Mouse (Mus musculus) bone marrow macrophage, adult 2 months (primary cell): ENCODE results near the gene Pip5kl1. TPM values are rescaled to one million over a fixed set of nuclear protein-coding genes. Genes with fewer than 3 reads are reported as not detected.

Experiments
- H3K27ac ChIP-seq: 2 replicates; pipeline ENCODE4 v1.5.1; 2012; ENCODE audit warnings: low read depth, low read length; ENCODE audit not compliant: insufficient read depth
- H3K4me1 ChIP-seq: 2 replicates; pipeline ENCODE4 v1.6.1; 2012; ENCODE audit warnings: low read length; ENCODE audit not compliant: control insufficient read depth, insufficient read depth
- H3K4me3 ChIP-seq: 2 replicates; pipeline ENCODE4 v1.5.1; 2012; ENCODE audit warnings: mild to moderate bottlenecking, low read length, moderate library complexity; ENCODE audit not compliant: insufficient read depth
- CTCF ChIP-seq: IDR thresholded peaks from 2 replicates; pipeline ENCODE4 v1.5.1; 2012; ENCODE audit warnings: low read depth, mild to moderate bottlenecking, low read length, moderate library complexity
- POLR2A ChIP-seq: IDR thresholded peaks from 2 replicates; pipeline ENCODE4 v1.6.1; 2012; ENCODE audit warnings: mild to moderate bottlenecking, low read depth, low read length, borderline replicate concordance
- polyA plus RNA-seq: library from polyadenylated mRNA; stranded (reverse); fragments of >200 nt; gene quantifications from 2 replicates; pipeline ENCODE4 v1.2.4, GENCODE M21; 2012; ENCODE audit not compliant: missing spikeins, insufficient read depth, insufficient read length

Pip5kl1 gene
- polyA plus RNA-seq, 1 experiment = not detected

- TF ChIP-seq CTCF (no peak), POLR2A (no peak)
- peak overlapping the region; percentile 83 for H3K27ac ChIP-seq
- H3K4me1 ChIP-seq = peaks cover 14% of the 10 kb centered on the region
- H3K4me3 ChIP-seq = peak overlapping the region; percentile 93
Observed at GRCm38 (mm10) chr2:32608141-32608777, 33.7 kb downstream of the Pip5kl1 start.

GRCm38 (mm10) chr2:32608778-32609435 is 34.3 kb downstream of the Pip5kl1 start:
- TF ChIP-seq POLR2A (no peak), CTCF (no peak)
- Histone ChIP-seq H3K4me1 (peaks cover 14% of the 10 kb centered on the region), H3K4me3 (peak overlapping the region; percentile 93), H3K27ac (peak overlapping the region; percentile 83)

DNA sequence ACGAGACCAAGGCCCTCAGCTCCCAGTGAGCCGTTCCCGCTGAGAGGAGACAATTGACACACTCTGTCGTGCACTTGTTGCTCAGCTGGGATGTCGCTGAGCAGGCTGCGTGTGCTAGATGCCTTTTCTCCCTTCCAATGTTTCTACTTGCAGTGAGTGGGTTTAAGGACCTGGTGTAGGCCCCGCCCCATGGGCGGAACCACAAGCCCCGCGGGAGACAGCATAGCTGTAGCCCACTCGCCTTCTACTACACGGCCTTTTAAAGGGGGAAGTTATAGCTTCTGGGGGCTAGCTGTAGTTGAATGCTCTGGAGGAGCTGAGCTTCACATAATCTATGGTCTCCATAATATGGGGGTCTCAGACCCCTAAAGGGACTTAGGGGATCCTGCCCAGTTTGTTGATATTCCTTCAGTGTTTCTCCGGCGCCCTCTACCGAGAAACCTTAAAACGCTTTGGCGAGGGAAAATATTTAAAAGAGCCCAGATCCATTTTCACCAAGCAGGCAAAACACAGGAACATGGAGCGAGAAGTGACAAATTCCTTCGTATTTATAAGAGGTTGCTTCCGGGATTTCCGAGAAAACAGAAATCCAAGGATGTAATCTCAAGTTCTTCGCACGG is 36.1 kb downstream of the Pip5kl1 start:
- Histone ChIP-seq H3K4me1 (peaks cover 14% of the 10 kb centered on the region), H3K27ac (no peak overlapping the region), H3K4me3 (no peak overlapping the region)
- TF ChIP-seq POLR2A = no peak
- no peak for TF ChIP-seq CTCF

- Histone ChIP-seq H3K27ac (no peak overlapping the region), H3K4me1 (peaks cover 12% of the 10 kb centered on the region), H3K4me3 (no peak overlapping the region)
- TF ChIP-seq CTCF = no peak
- TF ChIP-seq POLR2A = no peak
Observed at GRCm38 (mm10) chr2:32612274-32612673, 37.7 kb downstream of the Pip5kl1 start.

- TF ChIP-seq CTCF (no peak), POLR2A (no peak)
Observed at GRCm38 (mm10) chr2:32617109-32617508, 42.5 kb downstream of the Pip5kl1 start.

GRCm38 (mm10) chr2:32617601-32618000 is 43.0 kb downstream of the Pip5kl1 start:
- peak; percentile 49 for TF ChIP-seq CTCF
- no peak for TF ChIP-seq POLR2A
- no peak overlapping the region for H3K27ac ChIP-seq
- H3K4me3 ChIP-seq = no peak overlapping the region
- H3K4me1 ChIP-seq = no peaks in the 10 kb centered on the region

More at GRCm38 (mm10) chr2:32617109-32617508, 42.5 kb downstream of the Pip5kl1 start:
- Histone ChIP-seq H3K4me1 (no peaks in the 10 kb centered on the region), H3K27ac (no peak overlapping the region), H3K4me3 (no peak overlapping the region)

DNA sequence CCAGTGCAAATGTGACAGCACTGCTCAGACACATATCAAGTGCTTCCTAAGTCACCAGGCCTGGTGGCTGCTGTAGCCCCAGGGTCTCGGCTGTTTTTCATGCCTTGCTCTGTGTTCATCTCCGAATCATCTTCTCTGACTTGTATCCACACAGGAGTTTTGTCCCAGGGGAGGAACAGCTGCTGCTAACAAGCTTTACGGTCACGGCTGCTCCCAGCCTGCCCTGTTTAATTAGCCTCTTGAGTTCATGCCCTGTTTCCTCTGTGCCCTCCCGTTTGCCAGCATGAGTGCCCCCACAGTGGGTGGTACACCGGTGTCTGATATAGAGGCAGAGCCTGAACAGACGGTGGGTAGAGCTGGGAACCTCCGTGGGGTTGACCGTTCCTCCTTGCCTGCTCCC is 43.5 kb downstream of the Pip5kl1 start:
- Histone ChIP-seq H3K4me1 (no peaks in the 10 kb centered on the region), H3K27ac (no peak overlapping the region), H3K4me3 (no peak overlapping the region)
- TF ChIP-seq POLR2A (no peak), CTCF (no peak)

GRCm38 (mm10) chr2:32620682-32621516 is 46.3 kb downstream of the Pip5kl1 start:
- no peak overlapping the region for H3K4me3 ChIP-seq
- peaks cover 8% of the 10 kb centered on the region for H3K4me1 ChIP-seq
- no peak overlapping the region for H3K27ac ChIP-seq
- TF ChIP-seq POLR2A (no peak), CTCF (no peak)

GRCm38 (mm10) chr2:32621517-32621859 is 46.9 kb downstream of the Pip5kl1 start, which contains the start of gene Ak1:
TSS of gene Ak1 (plus strand) at chr2:32621758.
- no peak for TF ChIP-seq CTCF
- no peak for TF ChIP-seq POLR2A
- peaks cover 14% of the 10 kb centered on the region for H3K4me1 ChIP-seq
- no peak within 1 kb of the TSS for H3K4me3 ChIP-seq
- H3K27ac ChIP-seq = no peak within 1 kb of the TSS

DNA sequence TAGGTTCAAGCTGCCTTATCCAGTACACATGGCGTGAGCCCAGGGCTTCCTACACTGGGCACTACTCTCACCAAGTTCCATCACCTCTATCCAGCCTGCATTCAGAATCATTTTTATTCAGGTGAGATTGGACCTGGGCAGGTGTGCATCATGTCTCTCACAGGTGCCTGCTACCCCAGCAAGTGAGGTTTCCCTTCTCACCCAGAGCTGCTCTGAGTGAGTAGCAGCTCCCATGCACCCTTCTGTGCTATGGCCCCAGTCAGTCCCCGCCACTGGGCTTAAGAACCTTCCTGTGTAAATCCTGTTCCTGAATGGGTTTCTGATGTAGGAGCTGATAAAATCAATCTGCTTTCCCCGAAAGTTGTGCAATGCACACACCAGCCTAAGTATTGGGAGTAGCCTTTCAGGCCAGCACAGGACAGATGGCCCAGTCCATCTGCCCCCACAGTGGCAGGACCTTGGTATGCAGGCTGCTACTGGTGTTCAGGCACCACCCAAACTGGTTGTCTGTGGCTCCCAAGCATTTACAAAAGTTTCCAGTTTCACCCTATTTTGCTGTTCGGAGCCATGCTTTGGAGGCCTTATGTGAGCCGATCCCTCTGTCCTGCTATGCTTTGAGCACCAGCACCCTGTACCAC is 49.6 kb downstream of the Pip5kl1 start:
- TF ChIP-seq POLR2A (no peak), CTCF (no peak)
- H3K4me3 ChIP-seq = no peak overlapping the region
- no peak overlapping the region for H3K27ac ChIP-seq
- H3K4me1 ChIP-seq = peaks cover 16% of the 10 kb centered on the region
